Mouse (Mus musculus) ES-E14 (cell line): ENCODE data around the gene Clcn2. TPM values are rescaled to one million over a fixed set of nuclear protein-coding genes. Genes with fewer than 3 reads are reported as not detected.

ENCODE experiments used
- DNase-seq: peaks from one replicate; pipeline ENCODE4 v3.0.0-alpha.2; 2013; ENCODE audit warnings: low read depth, low spot score
- H3K27ac ChIP-seq: 2 replicates; pipeline ENCODE4 v1.5.1; 2012; ENCODE audit warnings: low read depth, mild to moderate bottlenecking, low read length, moderate library complexity, mixed read lengths; ENCODE audit not compliant: poor library complexity, insufficient read depth, severe bottlenecking
- H3K36me3 ChIP-seq: 2 replicates; pipeline ENCODE4 v1.6.1; 2012; ENCODE audit warnings: mild to moderate bottlenecking, low read length, moderate library complexity, mixed read lengths; ENCODE audit not compliant: control insufficient read depth, poor library complexity, insufficient read depth, severe bottlenecking
- H3K4me1 ChIP-seq, 2 experiments: fragments of 150-350 bp in 1 of 2; sonication (generic) in 1 of 2; 2 replicates each; pipeline ENCODE4 v1.6.1; 2012; ENCODE audit warnings: low read length in 2 of 2, mild to moderate bottlenecking in 1 of 2, mixed read lengths in 1 of 2; ENCODE audit not compliant: control insufficient read depth in 2 of 2, insufficient read depth in 2 of 2, poor library complexity in 1 of 2
- H3K4me3 ChIP-seq, 2 experiments: fragments of 150-350 bp in 1 of 2; sonication (generic) in 1 of 2; 2 replicates each; pipeline ENCODE4 v1.5.1; 2012; ENCODE audit warnings: low read length in 2 of 2, low read depth in 1 of 2, mild to moderate bottlenecking in 1 of 2, mixed read lengths in 1 of 2; ENCODE audit not compliant: insufficient read depth in 1 of 2, poor library complexity in 1 of 2, severe bottlenecking in 1 of 2
- H3K9ac ChIP-seq: 2 replicates; pipeline ENCODE4 v1.6.1; 2012; ENCODE audit warnings: low read depth, mild to moderate bottlenecking, low read length, mixed read lengths; ENCODE audit not compliant: poor library complexity, insufficient read depth, severe bottlenecking
- H3K9me3 ChIP-seq: fragments of 150-350 bp; sonication (generic); 2 replicates; pipeline ENCODE4 v1.6.1; 2012; ENCODE audit warnings: low read depth, mild to moderate bottlenecking, low read length; ENCODE audit not compliant: control insufficient read depth, insufficient read depth
- CHD2 ChIP-seq: IDR thresholded peaks from 2 replicates; pipeline ENCODE4 v1.6.1; 2014; ENCODE audit warnings: mild to moderate bottlenecking, low read depth, low read length, inconsistent platforms
- HCFC1 ChIP-seq: IDR thresholded peaks from 2 replicates; pipeline ENCODE4 v1.6.1; 2012; ENCODE audit warnings: low read length, inconsistent platforms, borderline replicate concordance; ENCODE audit not compliant: insufficient read depth
- MAFK ChIP-seq: IDR thresholded peaks from 2 replicates; pipeline ENCODE4 v1.6.1; 2014; ENCODE audit warnings: mild to moderate bottlenecking, low read depth, low read length, inconsistent platforms; ENCODE audit not compliant: insufficient read depth
- ZC3H11A ChIP-seq: IDR thresholded peaks from 2 replicates; pipeline ENCODE4 v1.6.1; 2012; ENCODE audit warnings: low read depth, mild to moderate bottlenecking, inconsistent platforms, low read length, borderline replicate concordance
- ZNF384 ChIP-seq: IDR thresholded peaks from 2 replicates; pipeline ENCODE4 v1.6.1; 2012; ENCODE audit warnings: low read depth, low read length, inconsistent platforms
- in situ Hi-C, 2 experiments: fragments of 600-800 bp; cut with MboI; formaldehyde crosslinking; loops; one replicate each; pipeline ENCODE4 v1.15.1; 2025; ENCODE audit warnings: low sequenced_read_pairs in 2 of 2, inconsistent platforms in 1 of 2; ENCODE audit not compliant: unreplicated experiment in 2 of 2
- total RNA-seq: library from RNA; depleted of rRNA; stranded (reverse); fragments of 300-350 nt; gene quantifications from 2 replicates; pipeline ENCODE4 v1.2.3, GENCODE M21; 2012

The Clcn2 gene
- total RNA-seq, 1 experiment: 38.2 TPM

- H3K4me1 ChIP-seq: peaks cover 5 to 23% of the 10 kb centered on the region in 2 experiments
- H3K9me3 ChIP-seq: no peaks in the 10 kb centered on the region
- no peak overlapping the region for H3K27ac ChIP-seq
- H3K4me3 ChIP-seq: no peak overlapping the region
- peaks cover 63% of the 10 kb centered on the region for H3K36me3 ChIP-seq
- no peak for DNase-seq
- in situ Hi-C loops: no loop called here
- H3K9ac ChIP-seq: no peak overlapping the region
- TF ChIP-seq HCFC1 (no peak), ZC3H11A (no peak), CHD2 (no peak), MAFK (no peak), ZNF384 (no peak)
Measured at GRCm38 (mm10) chr16:20708220-20708938, 9.2 kb downstream of the Clcn2 start.

- DNase-seq: no peak
- no peak for TF ChIP-seq ZNF384
- no peak for TF ChIP-seq HCFC1
- no peak for TF ChIP-seq ZC3H11A
- TF ChIP-seq CHD2: no peak
- Histone ChIP-seq H3K36me3 (peaks cover 49% of the 10 kb centered on the region), H3K4me1 (peaks cover 8 to 28% of the 10 kb centered on the region in 2 experiments), H3K9me3 (no peaks in the 10 kb centered on the region), H3K9ac (no peak overlapping the region), H3K4me3 (no peak overlapping the region), H3K27ac (no peak overlapping the region; the same call in 1 of the 2 replicates)
- in situ Hi-C loops: no loop called here
Measured at GRCm38 (mm10) chr16:20706407-20707055, 11.0 kb downstream of the Clcn2 start.

GRCm38 (mm10) chr16:20705786-20706185 is 11.8 kb downstream of the Clcn2 start:
- TF ChIP-seq ZC3H11A: no peak
- no peak for DNase-seq
- H3K4me3 ChIP-seq: no peak overlapping the region
- H3K9me3 ChIP-seq: no peaks in the 10 kb centered on the region
- no peak overlapping the region for H3K27ac ChIP-seq
- H3K4me1 ChIP-seq: peaks cover 8 to 30% of the 10 kb centered on the region in 2 experiments
- H3K9ac ChIP-seq: no peak overlapping the region; the same call in 1 of the 2 replicates
- H3K36me3 ChIP-seq: peaks cover 45% of the 10 kb centered on the region
- in situ Hi-C loops: no loop called here

GRCm38 (mm10) chr16:20703699-20704400 is 13.7 kb downstream of the Clcn2 start:
- H3K27ac ChIP-seq: no peak overlapping the region
- H3K36me3 ChIP-seq: peaks cover 29% of the 10 kb centered on the region
- TF ChIP-seq MAFK (no peak), ZNF384 (no peak), CHD2 (no peak), HCFC1 (no peak), ZC3H11A (no peak)
- H3K4me1 ChIP-seq: peaks cover 8 to 33% of the 10 kb centered on the region in 2 experiments
- in situ Hi-C loops: no loop called here
- H3K9ac ChIP-seq: no peak overlapping the region
- H3K4me3 ChIP-seq: no peak overlapping the region
- no peak for DNase-seq
- H3K9me3 ChIP-seq: no peaks in the 10 kb centered on the region
